Mouse (Mus musculus): ENCODE measurements around the gene Gstt2. TPM values are rescaled to one million over a fixed set of nuclear protein-coding genes. Genes with fewer than 3 reads are reported as not detected.

Gstt2 gene
- polyA plus RNA-seq, 1 experiment = 89.9 TPM

GRCm38 (mm10) chr10:75854791-75855190 is 17.6 kb upstream of the Gstt2 start:
- Histone ChIP-seq H3K27ac (ENCODE audit: insufficient read depth, low read depth, low read length) (no peak overlapping the region), H3K4me1 (ENCODE audit: control insufficient read depth, insufficient read depth, insufficient read length, low read length) (peaks cover 4% of the 10 kb centered on the region; the same call in 1 of the 2 replicates), H3K36me3 (ENCODE audit: control insufficient read depth, insufficient read depth, low read length) (no peaks in the 10 kb centered on the region), H3K27me3 (ENCODE audit: control insufficient read depth, insufficient read depth, low read length) (no peaks in the 10 kb centered on the region), H3K4me3 (ENCODE audit: low read depth, low read length) (no peak overlapping the region)
- WGBS = 83% methylated on average over 6 of the region's 6 CpGs
- TF ChIP-seq POLR2A (IDR thresholded peaks at IDR 0.05; ENCODE audit: low read depth, low read length) (no peak), CTCF (IDR thresholded peaks at IDR 0.05; ENCODE audit: extremely low read depth, insufficient read length, insufficient replicate concordance, low read depth, low read length) (no peak)

DNA sequence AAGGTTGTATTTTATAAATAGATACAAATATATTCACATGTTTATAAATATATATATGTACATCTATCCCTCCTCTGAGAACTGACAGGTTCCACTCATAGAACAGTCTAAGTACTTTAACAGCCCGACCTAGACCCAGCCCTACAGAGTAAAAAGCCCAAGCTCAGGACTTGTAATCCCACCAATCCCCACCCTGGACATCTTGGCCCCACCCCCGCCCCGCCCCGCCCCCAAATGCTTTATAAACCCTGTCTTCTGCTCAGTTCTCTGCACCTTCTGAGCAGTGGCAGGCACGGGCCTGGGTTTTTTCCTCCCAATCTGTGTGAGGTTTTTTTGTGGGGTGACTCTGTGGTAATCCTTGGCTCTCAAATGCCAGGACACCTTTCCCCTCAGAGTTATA is 16.9 kb upstream of the Gstt2 start:
- 65% methylated on average over 5 of the region's 5 CpGs for WGBS
- TF ChIP-seq CTCF (IDR thresholded peaks at IDR 0.05; ENCODE audit: extremely low read depth, insufficient read length, insufficient replicate concordance, low read depth, low read length) = no peak
- TF ChIP-seq POLR2A (IDR thresholded peaks at IDR 0.05; ENCODE audit: low read depth, low read length) = no peak
- H3K36me3 ChIP-seq (ENCODE audit: control insufficient read depth, insufficient read depth, low read length) = no peaks in the 10 kb centered on the region
- H3K4me1 ChIP-seq (ENCODE audit: control insufficient read depth, insufficient read depth, insufficient read length, low read length) = peaks cover 3% of the 10 kb centered on the region; the same call in 1 of the 2 replicates
- H3K27me3 ChIP-seq (ENCODE audit: control insufficient read depth, insufficient read depth, low read length) = no peaks in the 10 kb centered on the region
- H3K27ac ChIP-seq (ENCODE audit: insufficient read depth, low read depth, low read length) = no peak overlapping the region
- no peak overlapping the region for H3K4me3 ChIP-seq (ENCODE audit: low read depth, low read length)

- no peak overlapping the region for H3K27ac ChIP-seq (ENCODE audit: insufficient read depth, low read depth, low read length)
- H3K4me1 ChIP-seq (ENCODE audit: control insufficient read depth, insufficient read depth, insufficient read length, low read length) = no peaks in the 10 kb centered on the region
- H3K27me3 ChIP-seq (ENCODE audit: control insufficient read depth, insufficient read depth, low read length) = no peaks in the 10 kb centered on the region
- no peak overlapping the region for H3K4me3 ChIP-seq (ENCODE audit: low read depth, low read length)
- WGBS = 12% methylated on average over 10 of the region's 10 CpGs
- TF ChIP-seq CTCF (IDR thresholded peaks at IDR 0.05; ENCODE audit: extremely low read depth, insufficient read length, insufficient replicate concordance, low read depth, low read length) = peak; percentile 55; the same call in 1 of the 2 replicates
- no peak for TF ChIP-seq POLR2A (IDR thresholded peaks at IDR 0.05; ENCODE audit: low read depth, low read length)
- H3K36me3 ChIP-seq (ENCODE audit: control insufficient read depth, insufficient read depth, low read length) = no peaks in the 10 kb centered on the region
Observed at GRCm38 (mm10) chr10:75853452-75853851, 16.2 kb upstream of the Gstt2 start.

- TF ChIP-seq CTCF (IDR thresholded peaks at IDR 0.05; ENCODE audit: extremely low read depth, insufficient read length, insufficient replicate concordance, low read depth, low read length) (no peak), POLR2A (IDR thresholded peaks at IDR 0.05; ENCODE audit: low read depth, low read length) (no peak)
- H3K27me3 ChIP-seq (ENCODE audit: control insufficient read depth, insufficient read depth, low read length) = no peaks in the 10 kb centered on the region
- no peak overlapping the region for H3K4me3 ChIP-seq (ENCODE audit: low read depth, low read length)
- no peak overlapping the region for H3K27ac ChIP-seq (ENCODE audit: insufficient read depth, low read depth, low read length)
- 44% methylated on average over 12 of the region's 12 CpGs for WGBS
- H3K4me1 ChIP-seq (ENCODE audit: control insufficient read depth, insufficient read depth, insufficient read length, low read length) = no peaks in the 10 kb centered on the region
- no peaks in the 10 kb centered on the region for H3K36me3 ChIP-seq (ENCODE audit: control insufficient read depth, insufficient read depth, low read length)
Observed at GRCm38 (mm10) chr10:75852539-75853125, 15.4 kb upstream of the Gstt2 start.

DNA sequence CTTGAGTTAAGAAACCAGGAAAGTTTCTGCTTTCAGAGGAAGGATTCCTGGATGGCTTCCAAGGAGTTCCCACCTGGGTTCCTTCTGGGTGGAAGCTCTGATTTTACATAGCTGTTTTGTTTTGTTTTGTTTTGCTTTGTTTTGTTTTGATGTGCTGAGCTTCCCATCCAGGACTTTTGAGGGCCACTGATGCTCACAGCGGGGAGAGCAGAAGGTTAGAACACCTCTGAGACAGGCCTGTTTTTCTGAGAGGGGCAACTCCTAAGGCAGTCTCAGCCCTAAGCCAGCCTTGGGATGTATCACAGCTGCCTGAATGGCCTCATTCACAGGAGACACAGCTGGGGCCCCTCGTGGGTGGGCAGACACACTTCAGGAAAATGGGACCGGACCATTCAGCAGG is 14.5 kb upstream of the Gstt2 start:
- no peak for TF ChIP-seq CTCF (IDR thresholded peaks at IDR 0.05; ENCODE audit: extremely low read depth, insufficient read length, insufficient replicate concordance, low read depth, low read length)
- no peak for TF ChIP-seq POLR2A (IDR thresholded peaks at IDR 0.05; ENCODE audit: low read depth, low read length)
- no peak overlapping the region for H3K4me3 ChIP-seq (ENCODE audit: low read depth, low read length)

DNA sequence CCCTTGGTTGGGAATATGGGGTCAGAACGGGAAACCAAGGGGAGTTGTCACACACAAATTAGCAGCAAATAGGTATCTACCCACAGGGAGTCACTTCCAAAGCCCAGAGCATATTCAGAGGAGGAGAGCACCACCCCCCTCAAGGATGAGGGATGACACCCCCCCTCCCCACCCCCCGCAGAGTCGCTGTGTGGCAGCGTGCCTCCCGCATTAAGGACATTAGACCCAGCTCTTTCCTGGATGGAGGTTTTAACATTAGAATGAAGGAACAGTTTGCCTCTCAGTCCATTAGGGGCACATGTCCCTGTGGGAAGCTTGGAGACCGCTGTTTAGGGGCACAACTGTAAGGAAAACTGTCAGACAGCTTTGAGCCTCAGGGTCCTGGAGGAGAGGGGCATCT is 13.9 kb upstream of the Gstt2 start:
- 55% methylated on average over 6 of the region's 6 CpGs for WGBS
- H3K27me3 ChIP-seq (ENCODE audit: control insufficient read depth, insufficient read depth, low read length) = no peaks in the 10 kb centered on the region
- H3K4me3 ChIP-seq (ENCODE audit: low read depth, low read length) = no peak overlapping the region
- H3K27ac ChIP-seq (ENCODE audit: insufficient read depth, low read depth, low read length) = no peak overlapping the region
- H3K4me1 ChIP-seq (ENCODE audit: control insufficient read depth, insufficient read depth, insufficient read length, low read length) = no peaks in the 10 kb centered on the region
- no peaks in the 10 kb centered on the region for H3K36me3 ChIP-seq (ENCODE audit: control insufficient read depth, insufficient read depth, low read length)
- TF ChIP-seq CTCF (IDR thresholded peaks at IDR 0.05; ENCODE audit: extremely low read depth, insufficient read length, insufficient replicate concordance, low read depth, low read length) = no peak
- TF ChIP-seq POLR2A (IDR thresholded peaks at IDR 0.05; ENCODE audit: low read depth, low read length) = no peak

More for the DNA sequence above, 14.5 kb upstream of the Gstt2 start:
- H3K27me3 ChIP-seq (ENCODE audit: control insufficient read depth, insufficient read depth, low read length) = no peaks in the 10 kb centered on the region
- H3K4me1 ChIP-seq (ENCODE audit: control insufficient read depth, insufficient read depth, insufficient read length, low read length) = no peaks in the 10 kb centered on the region
- 76% methylated on average over 3 of the region's 3 CpGs for WGBS
- no peaks in the 10 kb centered on the region for H3K36me3 ChIP-seq (ENCODE audit: control insufficient read depth, insufficient read depth, low read length)
- no peak overlapping the region for H3K27ac ChIP-seq (ENCODE audit: insufficient read depth, low read depth, low read length)

DNA sequence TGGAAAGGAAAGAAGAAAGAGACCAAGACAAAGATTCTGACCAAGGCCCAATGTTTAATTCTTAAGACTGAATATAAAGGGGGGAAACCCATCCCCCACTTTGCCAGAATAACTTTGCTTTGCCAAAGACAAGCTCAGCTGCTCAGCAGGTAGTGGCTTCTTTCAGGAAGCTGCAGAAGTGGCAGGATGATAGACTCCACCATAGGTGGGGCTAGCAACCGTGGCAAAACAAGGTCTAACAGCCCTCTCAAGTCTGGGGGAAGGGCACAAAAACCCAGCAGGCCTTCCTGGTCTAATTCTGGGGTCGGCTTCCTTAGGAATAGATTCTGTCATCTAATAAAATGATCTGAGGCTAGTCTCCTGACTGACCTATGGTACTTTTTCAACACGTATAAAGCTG is 11.2 kb upstream of the Gstt2 start:
- Histone ChIP-seq H3K27me3 (ENCODE audit: control insufficient read depth, insufficient read depth, low read length) (no peaks in the 10 kb centered on the region), H3K36me3 (ENCODE audit: control insufficient read depth, insufficient read depth, low read length) (no peaks in the 10 kb centered on the region), H3K27ac (ENCODE audit: insufficient read depth, low read depth, low read length) (no peak overlapping the region), H3K4me1 (ENCODE audit: control insufficient read depth, insufficient read depth, insufficient read length, low read length) (no peaks in the 10 kb centered on the region), H3K4me3 (ENCODE audit: low read depth, low read length) (no peak overlapping the region)
- 36% methylated on average over 3 of the region's 3 CpGs for WGBS
- TF ChIP-seq POLR2A (IDR thresholded peaks at IDR 0.05; ENCODE audit: low read depth, low read length) = no peak
- no peak for TF ChIP-seq CTCF (IDR thresholded peaks at IDR 0.05; ENCODE audit: extremely low read depth, insufficient read length, insufficient replicate concordance, low read depth, low read length)

Measured in small intestine, adult 2 months (tissue).